Mouse (Mus musculus): ENCODE results near the gene Catip. TPM values are rescaled to one million over a fixed set of nuclear protein-coding genes. Genes with fewer than 3 reads are reported as not detected.
"Not testable (repeated sequence)": the region's sequence is repeated elsewhere in the genome, so short reads cannot be mapped to it uniquely, and the experiment has no call there.

Gene Catip
- polyA plus RNA-seq, 1 experiment, result not detected

- Histone ChIP-seq H3K4me1 (ENCODE audit: control insufficient read depth, insufficient read depth, low read length) (no peaks in the 10 kb centered on the region), H3K27ac (ENCODE audit: control insufficient read depth, insufficient read depth, low read depth, low read length, poor library complexity) (no peak overlapping the region), H3K4me3 (replicated peaks; ENCODE audit: control insufficient read depth, low read depth, low read length) (no peak overlapping the region)
- 72% methylated on average over 4 of the region's 4 CpGs for WGBS
- TF ChIP-seq CTCF (IDR thresholded peaks at IDR 0.05; ENCODE audit: control insufficient read depth, insufficient read depth, low read length) (no peak), POLR2A (IDR thresholded peaks at IDR 0.05; ENCODE audit: borderline replicate concordance, control insufficient read depth, low read depth, low read length) (no peak)
Measured at GRCm38 (mm10) chr1:74338626-74339025, 23.3 kb upstream of the Catip start.

GRCm38 (mm10) chr1:74339917-74340316, 22.0 kb upstream of the Catip start:
- TF ChIP-seq CTCF (IDR thresholded peaks at IDR 0.05; ENCODE audit: control insufficient read depth, insufficient read depth, low read length) (no peak), POLR2A (IDR thresholded peaks at IDR 0.05; ENCODE audit: borderline replicate concordance, control insufficient read depth, low read depth, low read length) (no peak)
- 91% methylated on average over 9 of the region's 9 CpGs for WGBS
- no peak overlapping the region for H3K27ac ChIP-seq (ENCODE audit: control insufficient read depth, insufficient read depth, low read depth, low read length, poor library complexity)
- no peak overlapping the region for H3K4me3 ChIP-seq (replicated peaks; ENCODE audit: control insufficient read depth, low read depth, low read length)
- H3K4me1 ChIP-seq (ENCODE audit: control insufficient read depth, insufficient read depth, low read length), result no peaks in the 10 kb centered on the region

GRCm38 (mm10) chr1:74340361-74340764, 21.5 kb upstream of the Catip start:
- no peak overlapping the region for H3K27ac ChIP-seq (ENCODE audit: control insufficient read depth, insufficient read depth, low read depth, low read length, poor library complexity)
- TF ChIP-seq POLR2A (IDR thresholded peaks at IDR 0.05; ENCODE audit: borderline replicate concordance, control insufficient read depth, low read depth, low read length) (no peak), CTCF (IDR thresholded peaks at IDR 0.05; ENCODE audit: control insufficient read depth, insufficient read depth, low read length) (no peak)
- 83% methylated on average over 6 of the region's 6 CpGs for WGBS
- no peak overlapping the region for H3K4me3 ChIP-seq (replicated peaks; ENCODE audit: control insufficient read depth, low read depth, low read length)
- no peaks in the 10 kb centered on the region for H3K4me1 ChIP-seq (ENCODE audit: control insufficient read depth, insufficient read depth, low read length)

- WGBS, result 89% methylated on average over 4 of the region's 4 CpGs
- not testable (repeated sequence) for H3K4me1 ChIP-seq (ENCODE audit: control insufficient read depth, insufficient read depth, low read length); H3K4me3 ChIP-seq (replicated peaks; ENCODE audit: control insufficient read depth, low read depth, low read length); H3K27ac ChIP-seq (ENCODE audit: control insufficient read depth, insufficient read depth, low read depth, low read length, poor library complexity)
Measured at GRCm38 (mm10) chr1:74340992-74341391, 20.9 kb upstream of the Catip start.

- WGBS, result 74% methylated on average over 7 of the region's 7 CpGs
- no peaks in the 10 kb centered on the region for H3K4me1 ChIP-seq (ENCODE audit: control insufficient read depth, insufficient read depth, low read length)
- TF ChIP-seq POLR2A (IDR thresholded peaks at IDR 0.05; ENCODE audit: borderline replicate concordance, control insufficient read depth, low read depth, low read length) (no peak), CTCF (IDR thresholded peaks at IDR 0.05; ENCODE audit: control insufficient read depth, insufficient read depth, low read length) (no peak)
Measured at GRCm38 (mm10) chr1:74341898-74342297, 20.0 kb upstream of the Catip start.

GRCm38 (mm10) chr1:74342308-74342707, 19.6 kb upstream of the Catip start:
- no peak overlapping the region for H3K27ac ChIP-seq (ENCODE audit: control insufficient read depth, insufficient read depth, low read depth, low read length, poor library complexity)
- no peak overlapping the region for H3K4me3 ChIP-seq (replicated peaks; ENCODE audit: control insufficient read depth, low read depth, low read length)
- TF ChIP-seq CTCF (IDR thresholded peaks at IDR 0.05; ENCODE audit: control insufficient read depth, insufficient read depth, low read length) (no peak), POLR2A (IDR thresholded peaks at IDR 0.05; ENCODE audit: borderline replicate concordance, control insufficient read depth, low read depth, low read length) (no peak)
- no peaks in the 10 kb centered on the region for H3K4me1 ChIP-seq (ENCODE audit: control insufficient read depth, insufficient read depth, low read length)
- WGBS, result 91% methylated on average over 1 of the region's 1 CpGs

More at GRCm38 (mm10) chr1:74341898-74342297, 20.0 kb upstream of the Catip start:
- Histone ChIP-seq H3K4me3 (replicated peaks; ENCODE audit: control insufficient read depth, low read depth, low read length) (no peak overlapping the region), H3K27ac (ENCODE audit: control insufficient read depth, insufficient read depth, low read depth, low read length, poor library complexity) (no peak overlapping the region)

- WGBS, result 83% methylated on average over 5 of the region's 5 CpGs
- H3K27ac ChIP-seq (ENCODE audit: control insufficient read depth, insufficient read depth, low read depth, low read length, poor library complexity), result no peak overlapping the region
- no peaks in the 10 kb centered on the region for H3K4me1 ChIP-seq (ENCODE audit: control insufficient read depth, insufficient read depth, low read length)
- TF ChIP-seq POLR2A (IDR thresholded peaks at IDR 0.05; ENCODE audit: borderline replicate concordance, control insufficient read depth, low read depth, low read length) (no peak), CTCF (IDR thresholded peaks at IDR 0.05; ENCODE audit: control insufficient read depth, insufficient read depth, low read length) (no peak)
- H3K4me3 ChIP-seq (replicated peaks; ENCODE audit: control insufficient read depth, low read depth, low read length), result no peak overlapping the region
Measured at GRCm38 (mm10) chr1:74343161-74343560, 18.7 kb upstream of the Catip start.

GRCm38 (mm10) chr1:74344163-74344916, 17.6 kb upstream of the Catip start:
- Histone ChIP-seq H3K4me3 (replicated peaks; ENCODE audit: control insufficient read depth, low read depth, low read length) (no peak overlapping the region), H3K27ac (ENCODE audit: control insufficient read depth, insufficient read depth, low read depth, low read length, poor library complexity) (no peak overlapping the region), H3K4me1 (ENCODE audit: control insufficient read depth, insufficient read depth, low read length) (no peaks in the 10 kb centered on the region)
- 63% methylated on average over 11 of the region's 11 CpGs for WGBS
- no peak for TF ChIP-seq POLR2A (IDR thresholded peaks at IDR 0.05; ENCODE audit: borderline replicate concordance, control insufficient read depth, low read depth, low read length)
- TF ChIP-seq CTCF (IDR thresholded peaks at IDR 0.05; ENCODE audit: control insufficient read depth, insufficient read depth, low read length), result no peak
